Mouse (Mus musculus) forebrain, embryonic 16.5 days (tissue): ENCODE data around the gene Gprin1. TPM values are rescaled to one million over a fixed set of nuclear protein-coding genes. Genes with fewer than 3 reads are reported as not detected.
A peak's percentile ranks its signal among the peaks of the same experiment; 100 is the strongest.

ENCODE experiments used
- ATAC-seq: fragments of 200-750 bp; cut with Nextera tagmentation; 2 replicates; pipeline ENCODE4 v1.8.0; 2017; ENCODE audit warnings: mild to moderate bottlenecking, moderate library complexity
- H3K27ac ChIP-seq: fragments of 300-500 bp; sonication (generic); 2 replicates; pipeline ENCODE4 v1.5.1; 2014; ENCODE audit warnings: low read length, control low read depth
- H3K27me3 ChIP-seq: fragments of 300-500 bp; sonication (generic); replicated peaks from 2 replicates; pipeline ENCODE4 v1.6.1; 2014; ENCODE audit warnings: low read length; ENCODE audit not compliant: control insufficient read depth, insufficient read depth
- H3K36me3 ChIP-seq: fragments of 300-500 bp; sonication (generic); 2 replicates; pipeline ENCODE4 v1.6.1; 2014; ENCODE audit not compliant: control insufficient read depth, insufficient read depth
- H3K4me1 ChIP-seq: fragments of 300-500 bp; sonication (generic); replicated peaks from 2 replicates; pipeline ENCODE4 v1.6.1; 2014; ENCODE audit warnings: low read length; ENCODE audit not compliant: control insufficient read depth, insufficient read depth
- H3K4me2 ChIP-seq: fragments of 300-500 bp; sonication (generic); 2 replicates; pipeline ENCODE4 v1.6.1; 2014; ENCODE audit warnings: mild to moderate bottlenecking, low read length, control low read depth
- H3K4me3 ChIP-seq: fragments of 300-500 bp; sonication (generic); replicated peaks from 2 replicates; pipeline ENCODE4 v1.5.1; 2014; ENCODE audit warnings: mild to moderate bottlenecking, low read length, control low read depth
- H3K9ac ChIP-seq: fragments of 300-500 bp; sonication (generic); replicated peaks from 2 replicates; pipeline ENCODE4 v1.6.1; 2014; ENCODE audit warnings: low read depth, low read length, control low read depth
- H3K9me3 ChIP-seq: fragments of 300-500 bp; sonication (generic); 2 replicates; pipeline ENCODE4 v1.6.1; 2016; ENCODE audit warnings: low read length; ENCODE audit not compliant: control insufficient read depth
- WGBS: fragments of 180-500 bp; shearing (Covaris S2); extraction: QIAGEN DNeasy Blood & Tissue Kit; methylation state at CpG from one replicate; pipeline ENCODE4 v1.1.7; 2014; 5-methylcytosine and 5-hydroxymethylcytosine counted together
- polyA plus RNA-seq: library from polyadenylated mRNA; unstranded; fragments of >200 nt; fragmentation: Nextera tagmentation; extraction: Ambion mirVana; gene quantifications from 2 replicates; pipeline ENCODE4 v1.2.1, GENCODE M21; 2015

Gprin1 gene
- polyA plus RNA-seq, 1 experiment from 2014 or later, result 7.1 TPM

DNA sequence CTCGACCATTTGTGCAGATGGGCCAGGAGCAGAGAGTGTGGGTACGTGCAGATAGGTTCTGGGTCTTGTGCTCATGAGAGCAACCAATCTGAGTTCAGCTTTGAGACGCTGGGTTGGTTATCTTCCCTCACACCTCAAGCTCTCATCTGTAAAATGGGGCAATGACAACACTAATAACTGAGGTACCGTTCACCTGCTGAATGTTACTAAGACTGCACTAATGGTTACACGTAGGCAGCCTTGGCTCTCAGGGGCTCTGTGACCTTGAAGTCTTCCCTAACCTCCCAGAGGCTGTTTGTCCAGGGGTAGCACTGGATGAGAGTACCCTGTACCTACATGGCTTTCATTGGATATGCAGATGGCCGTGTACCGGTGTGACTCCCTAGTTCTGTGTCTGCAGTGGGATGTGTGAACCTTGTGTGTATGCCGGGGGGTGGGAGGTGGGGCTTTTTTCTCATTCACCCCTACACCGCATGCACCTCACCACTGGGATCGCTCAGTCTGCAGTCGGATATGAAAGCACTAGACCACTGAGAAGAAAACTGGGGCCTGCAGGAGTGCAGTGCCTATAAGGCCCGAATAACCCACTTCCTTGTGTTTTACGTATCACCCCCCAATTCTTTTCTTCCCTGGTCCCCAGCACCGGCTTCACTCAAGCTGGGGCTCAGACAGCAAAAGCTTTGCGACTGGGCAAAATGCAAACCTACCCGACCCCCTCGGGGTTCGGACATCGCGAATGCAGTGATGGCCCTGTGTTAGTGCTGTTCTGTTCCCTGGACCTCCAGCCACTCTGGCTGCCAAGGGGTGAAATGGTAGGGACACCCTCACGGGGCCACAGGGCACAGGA lies 56.7 kb downstream of the Gprin1 start:
- Histone ChIP-seq H3K4me2 (peak overlapping the region; percentile 79), H3K27ac (peak overlapping the region; percentile 89), H3K27me3 (no peaks in the 10 kb centered on the region), H3K4me1 (peaks cover 30% of the 10 kb centered on the region), H3K36me3 (no peaks in the 10 kb centered on the region), H3K9ac (peak overlapping the region; percentile 91), H3K4me3 (peak overlapping the region; percentile 93), H3K9me3 (no peaks in the 10 kb centered on the region)
- no peak for ATAC-seq
- 13% methylated on average over 21 of the region's 21 CpGs for WGBS

DNA sequence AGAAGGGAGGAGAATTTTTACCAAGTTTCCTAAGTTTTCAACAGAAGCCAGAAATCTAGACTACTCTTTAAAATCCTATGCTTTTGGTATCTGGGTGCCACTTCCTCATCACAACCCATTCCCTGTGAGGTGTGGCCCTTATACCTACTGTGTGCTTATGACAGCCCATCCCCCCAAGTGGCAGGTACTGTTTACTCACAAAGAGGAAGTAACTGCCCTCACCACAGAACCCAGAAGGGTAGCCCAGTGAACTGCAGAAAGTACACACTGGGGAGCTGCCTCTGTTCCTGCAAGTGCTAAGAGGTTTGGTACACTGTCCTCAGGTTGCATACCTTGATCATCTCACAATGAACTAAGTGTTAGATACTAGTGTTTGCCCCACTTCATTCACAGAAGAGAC lies 57.9 kb downstream of the Gprin1 start:
- Histone ChIP-seq H3K4me3 (no peak overlapping the region), H3K4me2 (no peak overlapping the region; the same call in 1 of the 2 replicates), H3K27ac (no peak overlapping the region), H3K36me3 (no peaks in the 10 kb centered on the region), H3K9ac (no peak overlapping the region), H3K9me3 (no peaks in the 10 kb centered on the region), H3K27me3 (no peaks in the 10 kb centered on the region), H3K4me1 (peaks cover 30% of the 10 kb centered on the region)
- no peak for ATAC-seq

DNA sequence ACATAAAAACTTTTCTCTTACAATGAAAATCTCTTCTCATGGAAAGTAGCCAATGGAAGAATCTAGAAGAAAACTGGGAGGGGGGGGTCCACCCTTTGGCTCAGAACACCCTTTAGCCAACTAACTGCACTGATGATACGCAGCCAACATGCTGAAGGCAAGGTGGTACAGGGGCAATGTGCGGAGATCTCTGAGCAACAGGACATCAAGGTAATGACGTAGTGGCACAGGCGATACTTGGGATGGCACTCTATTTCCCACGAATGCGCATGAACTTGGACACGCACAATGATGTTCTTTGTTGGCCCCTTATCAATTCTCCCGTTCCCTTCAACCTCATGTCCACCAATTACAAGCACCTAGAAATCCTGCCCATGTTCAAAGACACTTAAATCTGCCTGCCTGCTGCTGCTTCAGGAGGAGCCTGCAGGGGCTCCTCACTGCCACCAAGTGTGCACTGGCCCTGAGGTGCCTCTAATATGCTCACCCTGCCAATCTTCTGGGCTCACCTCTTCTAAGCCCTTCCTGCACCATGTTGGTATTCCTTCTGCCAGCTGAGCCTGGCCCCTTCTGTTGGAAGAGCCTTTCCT lies 59.4 kb downstream of the Gprin1 start:
- H3K4me3 ChIP-seq, result no peak overlapping the region
- no peak for ATAC-seq
- H3K9ac ChIP-seq, result no peak overlapping the region
- 89% methylated on average over 8 of the region's 8 CpGs for WGBS
- no peak overlapping the region for H3K4me2 ChIP-seq
- no peaks in the 10 kb centered on the region for H3K27me3 ChIP-seq
- peaks cover 39% of the 10 kb centered on the region for H3K4me1 ChIP-seq
- no peaks in the 10 kb centered on the region for H3K9me3 ChIP-seq
- H3K36me3 ChIP-seq, result no peaks in the 10 kb centered on the region
- H3K27ac ChIP-seq, result no peak overlapping the region

DNA sequence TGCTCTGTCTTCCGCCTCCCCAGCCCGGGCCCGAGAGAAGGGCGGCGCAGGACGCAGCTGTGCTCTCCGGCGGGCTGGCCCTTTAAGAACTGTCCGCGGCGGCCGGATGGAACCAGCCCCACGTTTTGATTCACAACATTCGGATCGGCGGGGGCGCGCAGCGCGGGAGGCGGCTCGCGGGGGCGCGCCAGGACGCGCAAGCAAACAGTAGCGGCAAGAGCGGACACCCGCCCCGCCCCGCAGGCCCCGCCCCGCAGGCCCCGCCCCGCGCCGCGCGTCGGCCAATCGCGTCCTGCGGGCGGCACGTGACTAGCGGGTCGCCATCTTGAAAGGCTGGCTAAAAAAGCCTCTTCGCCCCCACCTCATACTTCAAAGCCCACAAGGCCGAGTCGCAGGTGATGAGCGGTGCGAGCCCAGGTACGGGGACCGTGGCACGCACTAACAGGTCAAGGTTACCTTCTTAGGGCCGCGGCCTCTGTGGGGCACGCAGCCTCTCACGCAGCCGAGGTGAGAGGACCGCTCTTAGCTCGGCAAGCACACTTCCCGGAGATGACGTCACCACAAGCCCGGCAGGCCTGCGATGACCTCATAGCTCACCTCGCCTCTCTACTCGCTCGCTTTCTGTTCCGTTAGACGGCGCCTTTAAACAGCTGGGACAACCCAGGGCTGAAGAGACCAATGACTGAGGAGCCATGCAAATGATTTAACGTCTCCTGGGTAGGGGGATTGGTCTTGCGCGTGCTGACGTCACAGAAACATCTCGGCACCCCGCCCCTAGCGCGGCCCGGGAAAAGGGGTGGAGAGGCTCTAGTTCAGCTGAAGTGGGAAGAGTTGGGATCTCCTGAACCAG lies 61.9 kb downstream of the Gprin1 start:
- H3K4me3 ChIP-seq, result peak overlapping the region; percentile 78
- peak; percentile 87 for ATAC-seq
- H3K9ac ChIP-seq, result peak overlapping the region; percentile 97
- H3K27ac ChIP-seq, result peak overlapping the region; percentile 99
- peaks cover 47% of the 10 kb centered on the region for H3K4me1 ChIP-seq
- peaks cover 14% of the 10 kb centered on the region for H3K36me3 ChIP-seq
- no peaks in the 10 kb centered on the region for H3K9me3 ChIP-seq
- H3K4me2 ChIP-seq, result peak overlapping the region; percentile 61
- H3K27me3 ChIP-seq, result no peaks in the 10 kb centered on the region
- under 1% methylated on average over 81 of the region's 82 CpGs for WGBS

DNA sequence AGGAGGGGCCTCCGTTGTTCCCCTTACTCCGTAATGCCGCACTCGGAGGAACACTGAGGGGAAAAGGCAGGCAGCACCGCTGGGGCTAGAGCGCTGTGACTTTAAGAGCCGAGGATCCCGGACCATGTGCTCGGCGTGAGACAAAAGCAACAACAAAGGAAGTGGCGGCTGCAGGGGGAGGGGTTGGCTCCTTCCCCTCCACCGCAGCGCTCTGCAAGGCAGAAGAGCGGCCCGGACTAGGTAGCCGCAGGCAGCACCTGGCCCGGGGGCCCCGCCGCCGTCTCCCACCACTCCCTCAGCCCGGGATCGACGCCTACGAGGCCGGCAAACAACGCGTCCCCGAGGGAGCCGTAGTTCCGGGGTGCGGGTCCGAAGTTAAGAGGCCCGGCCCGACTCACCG lies 62.6 kb downstream of the Gprin1 start:
- H3K4me1 ChIP-seq, result peaks cover 40% of the 10 kb centered on the region
- H3K27ac ChIP-seq, result peak overlapping the region; percentile 99
- peak overlapping the region; percentile 78 for H3K4me3 ChIP-seq
- WGBS, result 0% methylated on average over 35 of the region's 35 CpGs
- peaks cover 21% of the 10 kb centered on the region for H3K36me3 ChIP-seq
- peak; percentile 69 for ATAC-seq
- no peaks in the 10 kb centered on the region for H3K27me3 ChIP-seq
- H3K4me2 ChIP-seq, result peak overlapping the region; percentile 98
- H3K9me3 ChIP-seq, result no peaks in the 10 kb centered on the region
- H3K9ac ChIP-seq, result peak overlapping the region; percentile 97

Other genes with a start within 250 kb of the Gprin1 start
- 26.3 and 27.7 TPM in 2 replicates for gene Simc1, start 246.1 kb downstream of the Gprin1 start, polyA plus RNA-seq
- gene 4833439L19Rik, start 184.4 kb downstream of the Gprin1 start, polyA plus RNA-seq, result 310 and 319 TPM in 2 replicates
- gene Arl10, start 174.9 kb downstream of the Gprin1 start, polyA plus RNA-seq, result 79.7 and 92.5 TPM in 2 replicates
- 67.7 and 69.8 TPM in 2 replicates for gene Nop16, start 159.8 kb downstream of the Gprin1 start, polyA plus RNA-seq
- gene Higd2a, start 159.7 kb downstream of the Gprin1 start, polyA plus RNA-seq, result 195 and 207 TPM in 2 replicates
- 132 and 157 TPM in 2 replicates for gene Cltb, start 138.5 kb downstream of the Gprin1 start, polyA plus RNA-seq
- gene Faf2, start 128.1 kb downstream of the Gprin1 start, polyA plus RNA-seq, result 60.8 and 62.9 TPM in 2 replicates
- gene Rnf44, start 56.0 kb downstream of the Gprin1 start, polyA plus RNA-seq, result 88.9 and 92.2 TPM in 2 replicates
- 0.16 and 0.25 TPM in 2 replicates for gene Cdhr2, start 48.4 kb downstream of the Gprin1 start, polyA plus RNA-seq
- 27.1 and 37.0 TPM in 2 replicates for gene Sncb, start 16.7 kb upstream of the Gprin1 start, polyA plus RNA-seq
- not detected in 2 replicates for gene Eif4e1b, start 34.1 kb upstream of the Gprin1 start, polyA plus RNA-seq
- 18.6 and 29.7 TPM in 2 replicates for gene Tspan17, start 39.5 kb upstream of the Gprin1 start, polyA plus RNA-seq
- 16.4 and 18.5 TPM in 2 replicates for gene Unc5a, start 199.5 kb upstream of the Gprin1 start, polyA plus RNA-seq